Mouse (Mus musculus) midbrain, embryonic 10.5 days (tissue): ENCODE measurements around the gene Pde4d. TPM values are rescaled to one million over a fixed set of nuclear protein-coding genes. Genes with fewer than 3 reads are reported as not detected.

Source experiments
- DNase-seq: peaks from one replicate; pipeline ENCODE4 v3.0.0-alpha.2; 2017; ENCODE audit warnings: low spot score
- H3K27ac ChIP-seq: fragments of 300-500 bp; sonication (generic); replicated peaks from 2 replicates; pipeline ENCODE4 v1.5.1; 2016; ENCODE audit warnings: mild to moderate bottlenecking
- H3K27me3 ChIP-seq: fragments of 300-500 bp; sonication (generic); 2 replicates; pipeline ENCODE4 v1.6.1; 2016; ENCODE audit warnings: low read depth, mild to moderate bottlenecking; ENCODE audit not compliant: poor library complexity, severe bottlenecking
- H3K36me3 ChIP-seq: fragments of 300-500 bp; sonication (generic); 2 replicates; pipeline ENCODE4 v1.6.1; 2016; ENCODE audit warnings: mild to moderate bottlenecking, moderate library complexity
- H3K4me1 ChIP-seq: fragments of 300-500 bp; sonication (generic); 2 replicates; pipeline ENCODE4 v1.6.1; 2016
- H3K4me3 ChIP-seq: fragments of 300-500 bp; sonication (generic); 2 replicates; pipeline ENCODE4 v1.5.1; 2016; ENCODE audit warnings: mild to moderate bottlenecking, moderate library complexity
- H3K9me3 ChIP-seq: fragments of 300-500 bp; sonication (generic); replicated peaks from 2 replicates; pipeline ENCODE4 v1.6.1; 2016; ENCODE audit warnings: mild to moderate bottlenecking
- WGBS: fragments of 180-500 bp; shearing (Covaris S2); methylation state at CpG from one replicate; pipeline ENCODE4 v1.1.7; 2016; 5-methylcytosine and 5-hydroxymethylcytosine counted together
- polyA plus RNA-seq: library from polyadenylated mRNA; unstranded; fragments of >200 nt; fragmentation: Nextera tagmentation; extraction: Ambion mirVana; gene quantifications from 2 replicates; pipeline ENCODE4 v1.2.1, GENCODE M21; 2016

Pde4d gene
- 10.8 and 13.9 TPM in 2 replicates for polyA plus RNA-seq

GRCm38 (mm10) chr13:108449116-108450097 lies at the start of gene Pde4d:
Gene Pde4d (plus strand): TSS chr13:108449948.
- Histone ChIP-seq H3K27ac (no peak within 1 kb of the TSS), H3K27me3 (no peaks in the 10 kb centered on the region), H3K9me3 (no peaks in the 10 kb centered on the region), H3K36me3 (no peaks in the 10 kb centered on the region), H3K4me1 (no peaks in the 10 kb centered on the region), H3K4me3 (no peak within 1 kb of the TSS)
- 59% methylated on average over 10 of the region's 10 CpGs for WGBS
- no peak for DNase-seq

- H3K4me3 ChIP-seq, result no peak overlapping the region
- no peaks in the 10 kb centered on the region for H3K27me3 ChIP-seq
- H3K4me1 ChIP-seq, result no peaks in the 10 kb centered on the region
- no peak overlapping the region for H3K27ac ChIP-seq
- DNase-seq, result no peak
- peaks cover 25% of the 10 kb centered on the region for H3K36me3 ChIP-seq
- WGBS, result 89% methylated on average over 5 of the region's 5 CpGs
- no peaks in the 10 kb centered on the region for H3K9me3 ChIP-seq
These were observed 46.6 kb upstream of the Pde4d start for GRCm38 (mm10) chr13:108403197-108403596.

- Histone ChIP-seq H3K4me1 (no peaks in the 10 kb centered on the region), H3K9me3 (no peaks in the 10 kb centered on the region), H3K36me3 (peaks cover 28% of the 10 kb centered on the region), H3K4me3 (no peak overlapping the region), H3K27me3 (no peaks in the 10 kb centered on the region), H3K27ac (no peak overlapping the region)
- WGBS, result 94% methylated on average over 4 of the region's 4 CpGs
- DNase-seq, result no peak
These were observed 45.4 kb upstream of the Pde4d start for GRCm38 (mm10) chr13:108404372-108404771.

GRCm38 (mm10) chr13:108415464-108415863 lies 34.3 kb upstream of the Pde4d start:
- no peak overlapping the region for H3K4me3 ChIP-seq
- no peak overlapping the region for H3K27ac ChIP-seq
- H3K9me3 ChIP-seq, result no peaks in the 10 kb centered on the region
- no peaks in the 10 kb centered on the region for H3K27me3 ChIP-seq
- no peak for DNase-seq
- H3K36me3 ChIP-seq, result no peaks in the 10 kb centered on the region
- H3K4me1 ChIP-seq, result 0 out of 2 replicates have a peak, but pooled peaks cover 2% of the 10 kb centered on the region
- 84% methylated on average over 2 of the region's 2 CpGs for WGBS

GRCm38 (mm10) chr13:108418741-108419507 lies 30.8 kb upstream of the Pde4d start:
- 86% methylated on average over 1 of the region's 1 CpGs for WGBS
- Histone ChIP-seq H3K36me3 (no peaks in the 10 kb centered on the region), H3K27me3 (no peaks in the 10 kb centered on the region), H3K4me3 (no peak overlapping the region), H3K4me1 (0 out of 2 replicates have a peak, but pooled peaks cover 2% of the 10 kb centered on the region), H3K27ac (no peak overlapping the region), H3K9me3 (no peaks in the 10 kb centered on the region)
- no peak for DNase-seq

GRCm38 (mm10) chr13:108426322-108426721 lies 23.4 kb upstream of the Pde4d start:
- no peaks in the 10 kb centered on the region for H3K9me3 ChIP-seq
- WGBS, result 64% methylated on average over 5 of the region's 5 CpGs
- no peak for DNase-seq
- peaks cover 14% of the 10 kb centered on the region for H3K4me1 ChIP-seq
- H3K4me3 ChIP-seq, result no peak overlapping the region
- H3K36me3 ChIP-seq, result no peaks in the 10 kb centered on the region
- no peaks in the 10 kb centered on the region for H3K27me3 ChIP-seq
- H3K27ac ChIP-seq, result no peak overlapping the region

- Histone ChIP-seq H3K4me1 (peaks cover 14% of the 10 kb centered on the region), H3K9me3 (no peaks in the 10 kb centered on the region), H3K36me3 (no peaks in the 10 kb centered on the region), H3K27me3 (no peaks in the 10 kb centered on the region), H3K27ac (no peak overlapping the region), H3K4me3 (no peak overlapping the region)
- DNase-seq, result no peak
- 83% methylated on average over 6 of the region's 6 CpGs for WGBS
These were observed 20.9 kb upstream of the Pde4d start for GRCm38 (mm10) chr13:108428809-108429208.

- Histone ChIP-seq H3K9me3 (no peaks in the 10 kb centered on the region), H3K36me3 (no peaks in the 10 kb centered on the region), H3K4me1 (peaks cover 14% of the 10 kb centered on the region), H3K27me3 (no peaks in the 10 kb centered on the region), H3K4me3 (no peak overlapping the region), H3K27ac (no peak overlapping the region)
- DNase-seq, result no peak
- 94% methylated on average over 2 of the region's 2 CpGs for WGBS
These were observed 20.1 kb upstream of the Pde4d start for GRCm38 (mm10) chr13:108429623-108430022.

- 96% methylated on average over 3 of the region's 3 CpGs for whole genome bisulfite sequencing
- no peak for DNase-seq
These were observed 18.0 kb upstream of the Pde4d start for GRCm38 (mm10) chr13:108431776-108432175.

GRCm38 (mm10) chr13:108435687-108436086 lies 14.1 kb upstream of the Pde4d start:
- H3K4me3 ChIP-seq, result no peak overlapping the region
- H3K27ac ChIP-seq, result no peak overlapping the region
- no peaks in the 10 kb centered on the region for H3K4me1 ChIP-seq
- no peaks in the 10 kb centered on the region for H3K36me3 ChIP-seq
- no peaks in the 10 kb centered on the region for H3K27me3 ChIP-seq
- H3K9me3 ChIP-seq, result no peaks in the 10 kb centered on the region
- DNase-seq, result no peak

More at GRCm38 (mm10) chr13:108431776-108432175, 18.0 kb upstream of the Pde4d start:
- Histone ChIP-seq H3K9me3 (no peaks in the 10 kb centered on the region), H3K27ac (no peak overlapping the region), H3K27me3 (no peaks in the 10 kb centered on the region), H3K36me3 (no peaks in the 10 kb centered on the region), H3K4me3 (no peak overlapping the region), H3K4me1 (peaks cover 3% of the 10 kb centered on the region; the same call in 1 of the 2 replicates)

- Histone ChIP-seq H3K27me3 (no peaks in the 10 kb centered on the region), H3K9me3 (no peaks in the 10 kb centered on the region)
- WGBS, result 95% methylated on average over 2 of the region's 2 CpGs
These were observed 12.3 kb upstream of the Pde4d start for GRCm38 (mm10) chr13:108437424-108437823.

GRCm38 (mm10) chr13:108439012-108439411 lies 10.7 kb upstream of the Pde4d start:
- WGBS, result 89% methylated on average over 1 of the region's 1 CpGs
- no peak for DNase-seq
- H3K36me3 ChIP-seq, result no peaks in the 10 kb centered on the region
- no peaks in the 10 kb centered on the region for H3K9me3 ChIP-seq
- no peaks in the 10 kb centered on the region for H3K27me3 ChIP-seq
- no peak overlapping the region for H3K4me3 ChIP-seq
- no peak overlapping the region for H3K27ac ChIP-seq
- no peaks in the 10 kb centered on the region for H3K4me1 ChIP-seq

More at GRCm38 (mm10) chr13:108437424-108437823, 12.3 kb upstream of the Pde4d start:
- Histone ChIP-seq H3K27ac (no peak overlapping the region), H3K4me3 (no peak overlapping the region), H3K36me3 (no peaks in the 10 kb centered on the region), H3K4me1 (no peaks in the 10 kb centered on the region)
- DNase-seq, result no peak
